Mouse (Mus musculus) neural tube, embryonic 13.5 days (tissue): Measurements from ENCODE around the gene Sgsh. TPM values are rescaled to one million over a fixed set of nuclear protein-coding genes. Genes with fewer than 3 reads are reported as not detected.
"Not testable (repeated sequence)": the region's sequence is repeated elsewhere in the genome, so short reads cannot be mapped to it uniquely, and the experiment has no call there.

Experiments
- ATAC-seq: fragments of 200-750 bp; cut with Nextera tagmentation; 2 replicates; pipeline ENCODE4 v1.8.0; 2017; ENCODE audit warnings: low read depth, mild to moderate bottlenecking, moderate TSS enrichment, moderate library complexity
- H3K27ac ChIP-seq: fragments of 300-500 bp; sonication (generic); replicated peaks from 2 replicates; pipeline ENCODE4 v1.5.1; 2015; ENCODE audit warnings: moderate library complexity, mild to moderate bottlenecking, inconsistent platforms
- H3K27me3 ChIP-seq: fragments of 300-500 bp; sonication (generic); 2 replicates; pipeline ENCODE4 v1.6.1; 2015; ENCODE audit warnings: mild to moderate bottlenecking, inconsistent platforms
- H3K36me3 ChIP-seq: fragments of 300-500 bp; sonication (generic); 2 replicates; pipeline ENCODE4 v1.6.1; 2015; ENCODE audit warnings: mild to moderate bottlenecking, inconsistent platforms
- H3K4me1 ChIP-seq: fragments of 300-500 bp; sonication (generic); replicated peaks from 2 replicates; pipeline ENCODE4 v1.6.1; 2015; ENCODE audit warnings: inconsistent platforms
- H3K4me2 ChIP-seq: fragments of 300-500 bp; sonication (generic); 2 replicates; pipeline ENCODE4 v1.6.1; 2015; ENCODE audit warnings: inconsistent platforms, mild to moderate bottlenecking, moderate library complexity
- H3K4me3 ChIP-seq: fragments of 300-500 bp; sonication (generic); 2 replicates; pipeline ENCODE4 v1.5.1; 2015; ENCODE audit warnings: mild to moderate bottlenecking, inconsistent platforms
- H3K9ac ChIP-seq: fragments of 300-500 bp; sonication (generic); 2 replicates; pipeline ENCODE4 v1.6.1; 2015; ENCODE audit warnings: moderate library complexity, mild to moderate bottlenecking, inconsistent platforms
- H3K9me3 ChIP-seq: fragments of 300-500 bp; sonication (generic); 2 replicates; pipeline ENCODE4 v1.6.1; 2016; ENCODE audit warnings: inconsistent platforms
- WGBS: fragments of 180-500 bp; shearing (Covaris S2); methylation state at CpG from one replicate; pipeline ENCODE4 v1.1.7; 2015; 5-methylcytosine and 5-hydroxymethylcytosine counted together
- polyA plus RNA-seq: library from polyadenylated mRNA; unstranded; fragments of >200 nt; fragmentation: Nextera tagmentation; extraction: Ambion mirVana; gene quantifications from 2 replicates; pipeline ENCODE4 v1.2.1, GENCODE M21; 2015

The Sgsh gene
- polyA plus RNA-seq, 1 experiment from 2014 or later, result 5.6 TPM

- peak overlapping the region; percentile 78 for H3K4me2 ChIP-seq
- peaks cover 28% of the 10 kb centered on the region for H3K4me1 ChIP-seq
- H3K27ac ChIP-seq, result no peak overlapping the region; the same call in 1 of the 2 replicates
- WGBS, result 2% methylated on average over 53 of the region's 53 CpGs
- peak; percentile 54; the same call in 1 of the 2 replicates for ATAC-seq
- H3K4me3 ChIP-seq, result peak overlapping the region; percentile 46
- peaks cover 83% of the 10 kb centered on the region for H3K27me3 ChIP-seq
- H3K9me3 ChIP-seq, result no peaks in the 10 kb centered on the region
- H3K9ac ChIP-seq, result peak overlapping the region; percentile 66
- H3K36me3 ChIP-seq, result no peaks in the 10 kb centered on the region
Measured at GRCm38 (mm10) chr11:119390271-119391231, 35.2 kb upstream of the Sgsh start.

GRCm38 (mm10) chr11:119389851-119390270 lies 34.5 kb upstream of the Sgsh start:
- H3K4me3 ChIP-seq, result peak overlapping the region; percentile 46
- H3K4me1 ChIP-seq, result peaks cover 28% of the 10 kb centered on the region
- no peaks in the 10 kb centered on the region for H3K36me3 ChIP-seq
- H3K27ac ChIP-seq, result no peak overlapping the region
- H3K9ac ChIP-seq, result peak overlapping the region; percentile 66
- H3K4me2 ChIP-seq, result peak overlapping the region; percentile 78
- WGBS, result under 1% methylated on average over 35 of the region's 35 CpGs
- peaks cover 76% of the 10 kb centered on the region for H3K27me3 ChIP-seq
- peak; percentile 62; the same call in 1 of the 2 replicates for ATAC-seq
- H3K9me3 ChIP-seq, result no peaks in the 10 kb centered on the region

GRCm38 (mm10) chr11:119387273-119387672 lies 31.9 kb upstream of the Sgsh start:
- H3K27me3 ChIP-seq, result peaks cover 50% of the 10 kb centered on the region
- not testable (repeated sequence) for H3K9me3 ChIP-seq, H3K9ac ChIP-seq, ATAC-seq, H3K4me3 ChIP-seq, H3K27ac ChIP-seq, H3K36me3 ChIP-seq, H3K4me2 ChIP-seq
- WGBS, result 36% methylated on average over 3 of the region's 3 CpGs
- H3K4me1 ChIP-seq, result peaks cover 17% of the 10 kb centered on the region

DNA sequence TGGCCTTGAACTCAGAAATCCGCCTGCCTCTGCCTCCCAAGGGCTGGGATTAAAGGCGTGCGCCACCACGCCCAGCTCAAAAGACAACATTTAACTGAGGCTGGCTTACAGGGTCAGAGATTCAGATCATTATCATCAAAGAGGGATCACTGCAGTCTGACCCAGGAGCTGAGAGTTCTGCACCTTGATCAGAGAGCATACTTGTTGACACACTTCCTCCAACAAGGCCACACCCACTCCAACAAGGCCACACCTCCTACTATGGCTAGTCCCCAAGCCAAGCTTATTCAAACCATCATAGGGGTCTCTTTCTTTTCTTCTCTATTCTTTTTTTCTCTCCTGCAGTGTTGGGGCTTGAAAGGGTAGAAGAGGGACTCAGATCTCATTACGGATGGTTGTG lies 31.0 kb upstream of the Sgsh start:
- Histone ChIP-seq H3K36me3 (no peaks in the 10 kb centered on the region), H3K9ac (no peak overlapping the region), H3K4me2 (no peak overlapping the region), H3K9me3 (no peaks in the 10 kb centered on the region), H3K4me1 (peaks cover 17% of the 10 kb centered on the region), H3K27me3 (peaks cover 40% of the 10 kb centered on the region), H3K4me3 (no peak overlapping the region), H3K27ac (no peak overlapping the region)
- no peak for ATAC-seq
- WGBS, result 96% methylated on average over 5 of the region's 5 CpGs

GRCm38 (mm10) chr11:119384904-119385303 lies 29.6 kb upstream of the Sgsh start:
- WGBS, result 79% methylated on average over 4 of the region's 4 CpGs
- Histone ChIP-seq H3K4me1 (peaks cover 6% of the 10 kb centered on the region), H3K9me3 (no peaks in the 10 kb centered on the region), H3K4me2 (no peak overlapping the region), H3K4me3 (no peak overlapping the region), H3K27ac (no peak overlapping the region), H3K27me3 (peaks cover 26% of the 10 kb centered on the region), H3K9ac (no peak overlapping the region), H3K36me3 (0 out of 2 replicates have a peak, but pooled peaks cover 5% of the 10 kb centered on the region)
- no peak for ATAC-seq

- no peak overlapping the region for H3K9ac ChIP-seq
- ATAC-seq, result no peak
- no peak overlapping the region for H3K27ac ChIP-seq
- H3K27me3 ChIP-seq, result 0 out of 2 replicates have a peak, but pooled peaks cover 1% of the 10 kb centered on the region
- 79% methylated on average over 6 of the region's 6 CpGs for WGBS
- no peak overlapping the region for H3K4me3 ChIP-seq
- H3K4me1 ChIP-seq, result no peaks in the 10 kb centered on the region
- no peaks in the 10 kb centered on the region for H3K9me3 ChIP-seq
- H3K4me2 ChIP-seq, result no peak overlapping the region
- peaks cover 16% of the 10 kb centered on the region for H3K36me3 ChIP-seq
Measured at GRCm38 (mm10) chr11:119382338-119382850, 27.1 kb upstream of the Sgsh start.

DNA sequence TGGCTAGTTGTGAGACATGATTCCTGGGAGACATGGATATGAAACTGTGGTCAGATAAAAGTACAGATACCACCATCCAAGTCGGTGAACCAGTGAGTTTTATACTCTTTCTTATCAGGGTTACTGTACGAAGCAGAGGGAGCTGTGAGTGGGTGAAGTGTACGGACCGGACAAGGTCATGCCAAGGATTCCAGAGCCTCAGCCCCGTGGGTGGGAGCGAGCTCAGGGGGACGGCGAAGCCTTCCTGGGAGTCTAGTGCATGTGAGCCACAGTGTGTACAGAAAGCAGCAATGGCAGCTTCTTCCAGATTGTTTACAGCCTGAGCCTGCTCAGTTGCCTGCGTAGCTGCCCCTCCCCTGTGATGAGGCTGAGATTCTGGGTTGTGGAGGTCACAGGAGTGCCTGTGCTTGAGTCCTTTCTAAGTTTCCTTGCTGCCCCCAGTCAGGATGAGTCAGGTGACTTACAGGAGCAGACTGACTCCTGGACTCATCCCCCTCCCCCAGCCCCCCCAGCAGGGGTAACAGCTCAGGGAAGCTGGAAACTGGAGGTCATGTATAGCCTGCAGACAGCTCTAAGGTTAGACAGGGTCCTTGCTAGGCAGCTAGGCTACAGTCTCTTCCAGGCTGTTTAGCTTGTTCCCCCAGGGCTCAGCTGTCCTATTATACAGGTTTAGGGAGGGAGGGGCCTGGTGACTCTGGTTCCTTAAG lies 26.4 kb upstream of the Sgsh start:
- peaks cover 16% of the 10 kb centered on the region for H3K36me3 ChIP-seq
- no peak overlapping the region for H3K27ac ChIP-seq
- H3K9ac ChIP-seq, result no peak overlapping the region
- no peaks in the 10 kb centered on the region for H3K4me1 ChIP-seq
- no peak overlapping the region for H3K4me3 ChIP-seq
- H3K27me3 ChIP-seq, result no peaks in the 10 kb centered on the region
- no peak for ATAC-seq
- no peak overlapping the region for H3K4me2 ChIP-seq
- no peaks in the 10 kb centered on the region for H3K9me3 ChIP-seq
- WGBS, result 89% methylated on average over 9 of the region's 9 CpGs

GRCm38 (mm10) chr11:119378551-119378950 lies 23.2 kb upstream of the Sgsh start:
- H3K4me3 ChIP-seq, result no peak overlapping the region
- H3K4me2 ChIP-seq, result no peak overlapping the region
- H3K36me3 ChIP-seq, result peaks cover 16% of the 10 kb centered on the region
- H3K9me3 ChIP-seq, result no peaks in the 10 kb centered on the region
- no peaks in the 10 kb centered on the region for H3K27me3 ChIP-seq
- 89% methylated on average over 1 of the region's 1 CpGs for WGBS
- no peak overlapping the region for H3K9ac ChIP-seq
- no peaks in the 10 kb centered on the region for H3K4me1 ChIP-seq
- H3K27ac ChIP-seq, result no peak overlapping the region
- no peak for ATAC-seq

GRCm38 (mm10) chr11:119377326-119377725 lies 22.0 kb upstream of the Sgsh start:
- Histone ChIP-seq H3K9ac (no peak overlapping the region), H3K9me3 (no peaks in the 10 kb centered on the region), H3K4me1 (no peaks in the 10 kb centered on the region), H3K27me3 (no peaks in the 10 kb centered on the region), H3K27ac (no peak overlapping the region), H3K36me3 (peaks cover 16% of the 10 kb centered on the region), H3K4me2 (no peak overlapping the region), H3K4me3 (no peak overlapping the region)
- WGBS, result 94% methylated on average over 11 of the region's 11 CpGs
- no peak for ATAC-seq

- H3K4me1 ChIP-seq, result no peaks in the 10 kb centered on the region
- WGBS, result 82% methylated on average over 6 of the region's 6 CpGs
- no peaks in the 10 kb centered on the region for H3K9me3 ChIP-seq
- no peaks in the 10 kb centered on the region for H3K27me3 ChIP-seq
- H3K4me2 ChIP-seq, result no peak overlapping the region
- no peak overlapping the region for H3K9ac ChIP-seq
- no peak overlapping the region for H3K27ac ChIP-seq
- peaks cover 14% of the 10 kb centered on the region for H3K36me3 ChIP-seq
- ATAC-seq, result no peak
- H3K4me3 ChIP-seq, result no peak overlapping the region
Measured at GRCm38 (mm10) chr11:119375425-119375824, 20.1 kb upstream of the Sgsh start.

- 29% methylated on average over 11 of the region's 11 CpGs for WGBS
- Histone ChIP-seq H3K4me1 (peaks cover 12% of the 10 kb centered on the region), H3K36me3 (no peaks in the 10 kb centered on the region), H3K27ac (no peak overlapping the region), H3K9ac (peak overlapping the region; percentile 41), H3K4me2 (peak overlapping the region; percentile 53), H3K9me3 (no peaks in the 10 kb centered on the region), H3K4me3 (peak overlapping the region; percentile 27), H3K27me3 (no peaks in the 10 kb centered on the region)
- peak; percentile 94 for ATAC-seq
Measured at GRCm38 (mm10) chr11:119363534-119364145, 8.3 kb upstream of the Sgsh start.
